Mouse (Mus musculus) liver, embryonic 11.5 days (tissue): ENCODE data around the gene Tcf15. TPM values are rescaled to one million over a fixed set of nuclear protein-coding genes. Genes with fewer than 3 reads are reported as not detected.

ENCODE experiments used
- ATAC-seq: fragments of 200-750 bp; cut with Nextera tagmentation; replicated peaks from 2 replicates; pipeline ENCODE4 v1.8.0; 2017; ENCODE audit warnings: moderate number of reproducible peaks, mild to moderate bottlenecking, moderate TSS enrichment, moderate library complexity; ENCODE audit not compliant: low FRiP score
- DNase-seq: peaks from one replicate; pipeline ENCODE4 v3.0.0-alpha.2; 2017; ENCODE audit warnings: low spot score
- H3K27ac ChIP-seq: fragments of 300-500 bp; sonication (generic); 2 replicates; pipeline ENCODE4 v1.5.1; 2014; ENCODE audit warnings: mild to moderate bottlenecking, low read depth, low read length, control low read depth
- H3K27me3 ChIP-seq: fragments of 300-500 bp; sonication (generic); replicated peaks from 2 replicates; pipeline ENCODE4 v1.6.1; 2014; ENCODE audit warnings: low read length, mixed read lengths; ENCODE audit not compliant: control insufficient read depth, insufficient read depth
- H3K36me3 ChIP-seq: fragments of 300-500 bp; sonication (generic); 2 replicates; pipeline ENCODE4 v1.6.1; 2014; ENCODE audit warnings: mild to moderate bottlenecking, low read length, moderate library complexity, mixed read lengths; ENCODE audit not compliant: control insufficient read depth, insufficient read depth
- H3K4me1 ChIP-seq: fragments of 300-500 bp; sonication (generic); replicated peaks from 2 replicates; pipeline ENCODE4 v1.6.1; 2014; ENCODE audit warnings: low read length, mixed read lengths; ENCODE audit not compliant: control insufficient read depth, insufficient read depth
- H3K4me2 ChIP-seq: fragments of 300-500 bp; sonication (generic); 2 replicates; pipeline ENCODE4 v1.6.1; 2014; ENCODE audit warnings: mild to moderate bottlenecking, control low read depth, moderate library complexity
- H3K4me3 ChIP-seq: fragments of 300-500 bp; sonication (generic); 2 replicates; pipeline ENCODE4 v1.5.1; 2014; ENCODE audit warnings: low read depth, low read length, control low read depth
- H3K9ac ChIP-seq: fragments of 300-500 bp; sonication (generic); 2 replicates; pipeline ENCODE4 v1.6.1; 2014; ENCODE audit warnings: low read depth, low read length, control low read depth
- H3K9me3 ChIP-seq: fragments of 300-500 bp; sonication (generic); 2 replicates; pipeline ENCODE4 v1.6.1; 2016; ENCODE audit warnings: low read length, inconsistent platforms, mixed read lengths; ENCODE audit not compliant: control insufficient read depth
- WGBS: fragments of 180-500 bp; shearing (Covaris S2); extraction: QIAGEN DNeasy Blood & Tissue Kit; methylation state at CpG from one replicate; pipeline ENCODE4 v1.1.7; 2014; 5-methylcytosine and 5-hydroxymethylcytosine counted together
- polyA plus RNA-seq: library from polyadenylated mRNA; unstranded; fragments of >200 nt; fragmentation: Nextera tagmentation; extraction: Ambion mirVana; gene quantifications from 2 replicates; pipeline ENCODE4 v1.2.1, GENCODE M21; 2014

Gene Tcf15
- polyA plus RNA-seq, 1 experiment from 2014 or later = 2.8 TPM

GRCm38 (mm10) chr2:152167851-152168290 lies 24.5 kb downstream of the Tcf15 start:
- Histone ChIP-seq H3K27ac (no peak overlapping the region), H3K4me3 (no peak overlapping the region), H3K36me3 (no peaks in the 10 kb centered on the region), H3K4me2 (no peak overlapping the region), H3K4me1 (no peaks in the 10 kb centered on the region), H3K27me3 (no peaks in the 10 kb centered on the region), H3K9me3 (no peaks in the 10 kb centered on the region), H3K9ac (no peak overlapping the region)
- DNase-seq = no peak
- WGBS = 63% methylated on average over 8 of the region's 8 CpGs
- ATAC-seq = no peak

- Histone ChIP-seq H3K36me3 (no peaks in the 10 kb centered on the region), H3K4me1 (no peaks in the 10 kb centered on the region), H3K4me2 (no peak overlapping the region), H3K9me3 (no peaks in the 10 kb centered on the region), H3K27ac (no peak overlapping the region), H3K27me3 (no peaks in the 10 kb centered on the region), H3K9ac (no peak overlapping the region), H3K4me3 (no peak overlapping the region)
- DNase-seq = no peak
- ATAC-seq = no peak
- WGBS = 94% methylated on average over 1 of the region's 1 CpGs
These were observed 26.0 kb downstream of the Tcf15 start for GRCm38 (mm10) chr2:152169377-152169776.

- no peaks in the 10 kb centered on the region for H3K36me3 ChIP-seq
- H3K9ac ChIP-seq = no peak overlapping the region
- no peak overlapping the region for H3K4me2 ChIP-seq
- ATAC-seq (no peak), DNase-seq (no peak)
- no peak overlapping the region for H3K4me3 ChIP-seq
- H3K9me3 ChIP-seq = no peaks in the 10 kb centered on the region
- 89% methylated on average over 3 of the region's 3 CpGs for WGBS
- H3K27ac ChIP-seq = no peak overlapping the region
- H3K4me1 ChIP-seq = no peaks in the 10 kb centered on the region
- peaks cover 7% of the 10 kb centered on the region for H3K27me3 ChIP-seq
These were observed 31.5 kb downstream of the Tcf15 start for GRCm38 (mm10) chr2:152174861-152175260.

- Histone ChIP-seq H3K4me2 (no peak overlapping the region), H3K27me3 (peaks cover 7% of the 10 kb centered on the region), H3K36me3 (no peaks in the 10 kb centered on the region), H3K4me1 (no peaks in the 10 kb centered on the region), H3K4me3 (no peak overlapping the region), H3K9ac (no peak overlapping the region), H3K9me3 (no peaks in the 10 kb centered on the region), H3K27ac (no peak overlapping the region)
- 78% methylated on average over 6 of the region's 6 CpGs for WGBS
- ATAC-seq = no peak
- no peak for DNase-seq
These were observed 33.3 kb downstream of the Tcf15 start for GRCm38 (mm10) chr2:152176659-152177058.

- Histone ChIP-seq H3K4me1 (no peaks in the 10 kb centered on the region), H3K27me3 (peaks cover 7% of the 10 kb centered on the region), H3K9me3 (no peaks in the 10 kb centered on the region), H3K27ac (no peak overlapping the region), H3K4me2 (peak overlapping the region; percentile 13), H3K36me3 (no peaks in the 10 kb centered on the region), H3K9ac (no peak overlapping the region), H3K4me3 (no peak overlapping the region)
- WGBS = 17% methylated on average over 24 of the region's 24 CpGs
- ATAC-seq = no peak
- DNase-seq = no peak
These were observed 33.9 kb downstream of the Tcf15 start for GRCm38 (mm10) chr2:152177162-152177805.

- no peak for DNase-seq
- ATAC-seq = no peak
- H3K36me3 ChIP-seq = no peaks in the 10 kb centered on the region
- H3K9me3 ChIP-seq = no peaks in the 10 kb centered on the region
- no peaks in the 10 kb centered on the region for H3K4me1 ChIP-seq
- H3K27ac ChIP-seq = no peak overlapping the region
- no peak overlapping the region for H3K4me3 ChIP-seq
- H3K9ac ChIP-seq = no peak overlapping the region
- H3K27me3 ChIP-seq = peaks cover 7% of the 10 kb centered on the region
- no peak overlapping the region; the same call in 1 of the 2 replicates for H3K4me2 ChIP-seq
- WGBS = 72% methylated on average over 6 of the region's 6 CpGs
These were observed 34.4 kb downstream of the Tcf15 start for GRCm38 (mm10) chr2:152177806-152178170.

GRCm38 (mm10) chr2:152178345-152178744 lies 35.0 kb downstream of the Tcf15 start:
- 69% methylated on average over 3 of the region's 3 CpGs for WGBS

GRCm38 (mm10) chr2:152179301-152179700 lies 35.9 kb downstream of the Tcf15 start:
- H3K36me3 ChIP-seq = no peaks in the 10 kb centered on the region
- DNase-seq (no peak), ATAC-seq (no peak)
- H3K4me3 ChIP-seq = no peak overlapping the region
- H3K9ac ChIP-seq = no peak overlapping the region
- no peak overlapping the region for H3K27ac ChIP-seq
- peaks cover 7% of the 10 kb centered on the region for H3K27me3 ChIP-seq
- WGBS = 78% methylated on average over 2 of the region's 2 CpGs
- no peaks in the 10 kb centered on the region for H3K4me1 ChIP-seq
- H3K9me3 ChIP-seq = no peaks in the 10 kb centered on the region
- H3K4me2 ChIP-seq = no peak overlapping the region

More at GRCm38 (mm10) chr2:152178345-152178744, 35.0 kb downstream of the Tcf15 start:
- ATAC-seq (no peak), DNase-seq (no peak)
- H3K27me3 ChIP-seq = peaks cover 7% of the 10 kb centered on the region
- no peak overlapping the region for H3K4me2 ChIP-seq
- no peak overlapping the region for H3K4me3 ChIP-seq
- H3K27ac ChIP-seq = no peak overlapping the region
- H3K9me3 ChIP-seq = no peaks in the 10 kb centered on the region
- H3K4me1 ChIP-seq = no peaks in the 10 kb centered on the region
- no peaks in the 10 kb centered on the region for H3K36me3 ChIP-seq
- no peak overlapping the region for H3K9ac ChIP-seq

- no peak overlapping the region for H3K9ac ChIP-seq
- ATAC-seq (no peak), DNase-seq (no peak)
- no peaks in the 10 kb centered on the region for H3K4me1 ChIP-seq
- H3K36me3 ChIP-seq = no peaks in the 10 kb centered on the region
- H3K27ac ChIP-seq = no peak overlapping the region
- no peak overlapping the region for H3K4me3 ChIP-seq
- H3K4me2 ChIP-seq = no peak overlapping the region
- H3K27me3 ChIP-seq = peaks cover 7% of the 10 kb centered on the region
- no peaks in the 10 kb centered on the region for H3K9me3 ChIP-seq
- WGBS = 69% methylated on average over 6 of the region's 6 CpGs
These were observed 37.0 kb downstream of the Tcf15 start for GRCm38 (mm10) chr2:152180323-152180722.
